Mouse (Mus musculus) MEL-GATA-1-ER (cell line): ENCODE measurements around the gene Cyp17a1.

ENCODE experiments used
- DNase-seq: peaks from one replicate; pipeline ENCODE4 v3.0.0-alpha.2; 2012; ENCODE audit warnings: low read depth; ENCODE audit errors: extremely low read depth

The Cyp17a1 gene

GRCm38 (mm10) chr19:46672766-46673418 is at the start of gene Cyp17a1:
Gene Cyp17a1 (minus strand): TSS chr19:46673172.
- DNase-seq = peak; percentile 77

DNA sequence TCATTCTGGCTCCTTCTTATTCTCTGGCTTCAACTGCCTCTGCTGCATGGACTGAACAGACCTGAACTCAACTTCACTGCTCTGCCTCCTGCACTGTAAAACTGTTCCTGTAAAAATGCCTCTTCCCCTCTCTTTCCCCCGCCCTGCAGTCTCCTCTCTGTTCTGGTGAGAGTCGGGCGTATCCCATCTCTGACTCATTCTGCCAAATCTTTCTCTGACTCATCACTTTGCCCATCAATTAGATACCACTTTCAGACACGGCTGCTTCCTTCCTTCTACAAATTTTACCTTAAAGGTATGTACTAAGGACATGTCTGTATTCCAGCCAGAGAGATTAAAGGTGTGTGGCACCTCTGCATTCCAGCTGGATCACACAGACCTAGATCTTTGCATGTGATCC is 45.2 kb upstream of the Cyp17a1 start:
- DNase-seq = no peak

GRCm38 (mm10) chr19:46715016-46715415 is 42.0 kb upstream of the Cyp17a1 start:
- DNase-seq = no peak

GRCm38 (mm10) chr19:46714234-46714633 is 41.3 kb upstream of the Cyp17a1 start:
- DNase-seq = no peak

GRCm38 (mm10) chr19:46710614-46711013 is 37.6 kb upstream of the Cyp17a1 start:
- no peak for DNase-seq

DNA sequence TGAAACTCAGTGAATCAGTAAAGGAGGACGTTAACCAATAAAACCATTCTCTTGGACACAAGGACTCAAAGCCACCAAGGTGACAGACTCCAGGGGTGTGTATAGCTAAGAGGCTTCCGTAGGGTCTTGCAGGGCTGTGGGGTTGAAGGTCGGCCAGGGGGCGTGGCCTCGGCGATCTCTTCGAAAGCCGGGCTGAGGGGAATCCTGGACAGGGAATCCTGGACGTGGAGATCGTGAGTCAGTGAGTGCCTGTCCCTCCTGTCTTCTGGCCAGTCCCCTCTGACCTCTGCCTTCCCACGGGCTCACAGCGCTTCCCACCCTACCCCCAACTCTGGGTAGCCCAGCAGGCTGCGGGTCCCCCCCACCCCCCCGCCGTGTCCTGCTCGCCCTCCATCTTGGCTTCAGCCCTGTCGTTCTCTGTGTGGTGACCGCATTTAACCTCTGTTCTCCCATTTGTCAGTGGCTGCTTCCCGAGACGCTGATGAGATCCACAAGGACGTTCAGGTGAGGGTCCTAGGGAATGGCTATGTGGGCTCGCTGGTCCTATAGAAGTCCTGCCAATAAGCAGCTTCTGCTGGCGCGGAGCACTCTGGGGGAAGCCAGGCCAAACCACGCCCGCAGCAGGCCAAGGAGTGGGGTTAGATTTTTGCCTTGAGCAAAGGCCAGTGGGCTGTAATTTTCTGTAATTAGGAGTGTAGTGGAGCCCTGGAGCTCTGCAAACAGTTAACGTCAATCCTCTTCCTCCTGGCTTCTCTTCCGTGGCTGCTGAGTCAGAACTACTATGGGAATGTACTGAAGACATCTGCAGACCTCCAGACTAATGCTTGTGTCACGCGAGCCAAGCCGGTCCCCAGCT is 34.6 kb upstream of the Cyp17a1 start, which contains the start of gene As3mt:
TSS of gene As3mt (plus strand) at position 163 of the 856 bp plus-strand sequence.
- DNase-seq = no peak

DNA sequence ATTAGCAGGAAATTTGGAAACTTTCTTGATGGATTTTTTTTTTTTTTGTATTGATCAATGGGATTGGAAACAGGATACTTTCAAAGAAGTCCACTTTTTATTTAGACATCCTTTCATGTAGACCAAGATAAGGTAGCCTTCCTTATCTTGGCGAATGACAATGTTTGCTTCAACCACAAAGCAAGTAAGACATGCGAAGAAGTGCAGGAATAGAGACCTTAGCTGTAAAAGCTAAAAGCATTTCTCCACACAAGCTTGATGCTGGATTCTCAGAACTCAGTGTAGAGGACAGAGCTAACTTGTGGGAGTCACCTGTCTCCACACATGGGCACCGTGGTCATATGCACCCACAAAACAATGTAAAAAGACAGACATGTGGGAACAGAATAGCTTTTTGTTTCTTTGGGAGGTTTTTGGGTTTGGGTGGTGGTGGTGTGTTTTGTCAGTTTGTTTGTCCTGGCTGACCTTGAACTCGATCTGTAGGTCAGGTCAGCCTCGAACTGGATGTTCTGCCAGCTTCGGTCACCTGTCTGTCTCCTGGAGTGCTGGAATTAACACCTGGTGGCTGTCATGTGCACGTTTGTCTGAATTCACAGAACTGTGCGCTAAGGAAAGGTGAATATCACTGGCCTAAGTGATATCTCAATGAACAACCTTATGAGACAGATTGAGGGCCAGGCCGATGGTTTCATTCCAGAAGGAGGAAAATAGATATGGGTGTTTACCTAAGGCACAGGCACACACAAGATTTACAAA is 33.7 kb upstream of the Cyp17a1 start:
- no peak for DNase-seq

DNA sequence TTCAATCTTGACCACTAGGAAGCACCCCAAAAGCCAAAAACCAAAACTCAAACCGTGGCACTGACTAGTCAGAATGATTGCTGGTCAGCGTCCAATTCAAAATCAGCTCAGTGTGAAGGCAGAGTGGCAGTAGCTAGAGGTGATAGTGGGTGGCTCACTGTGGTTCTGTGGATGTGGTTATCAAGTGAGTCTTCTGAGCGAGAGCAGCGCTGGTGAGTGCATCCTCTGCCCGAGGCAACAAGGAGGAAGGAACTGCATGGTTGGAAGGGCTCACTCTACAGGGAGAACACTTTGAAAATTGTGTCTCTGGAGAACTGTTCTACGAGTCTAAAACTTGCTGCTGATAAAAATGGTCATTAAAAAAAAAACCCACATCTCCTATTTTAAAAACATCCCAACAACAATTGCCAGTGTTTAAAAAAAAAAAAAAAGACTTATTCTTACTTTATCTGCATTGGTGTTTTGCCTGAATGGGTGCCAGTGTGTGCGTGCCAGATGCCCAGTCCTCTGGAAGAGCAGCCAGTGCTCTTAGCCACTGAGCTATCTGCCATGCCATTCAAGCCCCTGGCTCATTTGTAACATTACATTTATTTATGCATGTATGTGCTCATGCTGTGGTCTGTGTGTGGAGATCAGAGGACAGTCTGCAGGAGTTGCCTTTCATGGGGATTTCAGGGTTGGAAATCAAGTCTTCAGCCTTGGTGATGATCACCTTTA is 33.0 kb upstream of the Cyp17a1 start:
- DNase-seq = peak; percentile 84

DNA sequence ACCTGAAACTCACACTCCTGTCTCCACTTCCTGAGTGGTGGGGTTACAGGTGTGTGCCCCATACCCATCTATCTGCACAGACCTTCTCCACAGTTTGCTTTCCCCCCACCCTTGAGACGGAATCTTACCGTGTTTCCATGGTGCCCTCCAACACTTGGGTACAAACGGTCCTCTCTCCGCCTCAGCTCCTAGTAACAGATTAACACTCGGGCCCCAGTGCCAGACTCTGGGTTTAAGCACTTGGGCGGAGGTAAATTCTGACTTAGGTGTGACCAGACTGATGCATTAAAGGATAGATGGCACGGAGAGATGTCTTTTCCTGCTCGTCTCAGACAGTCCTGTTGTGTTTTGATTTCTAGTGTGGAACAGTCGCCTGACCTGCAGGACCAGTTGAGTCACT is 28.2 kb upstream of the Cyp17a1 start:
- DNase-seq = no peak

DNA sequence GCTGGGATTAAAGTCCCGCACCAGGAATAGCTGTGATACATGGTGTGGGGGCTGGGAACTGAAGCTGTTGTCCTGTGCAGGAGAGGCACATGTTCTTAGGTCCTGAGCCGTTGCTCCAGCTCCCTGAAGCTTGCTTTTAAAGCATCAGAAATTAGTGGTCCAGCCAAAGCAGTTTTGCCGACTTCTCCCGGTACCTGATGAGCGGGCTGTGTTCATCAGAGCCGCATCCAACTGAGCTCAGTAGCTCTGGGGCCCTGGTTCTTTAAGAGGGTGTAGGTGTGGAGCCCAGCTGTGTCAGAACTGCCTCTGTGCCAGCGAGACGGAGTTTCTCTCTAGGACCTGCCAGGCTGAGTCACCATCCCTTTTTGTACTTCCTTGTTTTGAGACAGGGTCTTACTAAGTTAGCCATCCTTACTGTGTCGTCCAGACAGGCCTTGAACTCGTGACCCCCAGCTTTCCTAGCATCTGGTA is 26.1 kb upstream of the Cyp17a1 start:
- no peak for DNase-seq

DNA sequence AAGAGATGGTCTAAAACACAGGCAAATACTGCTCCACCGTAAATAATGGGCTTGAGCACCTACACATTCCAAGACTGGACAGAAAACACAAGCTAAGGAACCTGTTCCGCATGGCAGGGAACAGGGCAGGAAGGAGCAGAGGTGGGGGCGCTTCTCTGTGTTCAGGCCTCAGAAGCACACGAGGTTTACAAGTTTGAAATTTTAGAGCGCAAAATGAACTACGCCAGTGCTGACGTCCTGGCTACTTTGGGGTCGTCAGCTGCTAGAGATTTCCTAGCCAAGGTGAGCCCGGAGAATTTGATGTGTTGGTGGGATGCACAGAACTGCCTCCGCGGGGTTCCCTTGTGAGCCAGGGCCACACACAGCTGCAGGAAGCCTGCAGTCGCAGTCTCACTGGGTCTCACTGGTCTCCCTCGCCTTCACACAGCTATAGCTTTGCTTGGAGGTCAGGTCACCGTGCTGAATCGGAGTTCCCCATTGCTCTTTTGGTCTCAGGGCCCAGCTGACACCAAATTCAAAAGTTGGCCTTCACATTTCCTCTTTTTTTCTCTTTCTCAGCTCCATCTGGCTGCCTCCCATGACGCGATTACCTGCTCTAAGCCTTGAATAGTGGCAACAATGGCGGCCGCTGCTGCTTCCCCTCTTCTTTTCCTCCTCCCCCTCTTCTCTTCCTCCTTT is 25.0 kb upstream of the Cyp17a1 start:
- no peak for DNase-seq

DNA sequence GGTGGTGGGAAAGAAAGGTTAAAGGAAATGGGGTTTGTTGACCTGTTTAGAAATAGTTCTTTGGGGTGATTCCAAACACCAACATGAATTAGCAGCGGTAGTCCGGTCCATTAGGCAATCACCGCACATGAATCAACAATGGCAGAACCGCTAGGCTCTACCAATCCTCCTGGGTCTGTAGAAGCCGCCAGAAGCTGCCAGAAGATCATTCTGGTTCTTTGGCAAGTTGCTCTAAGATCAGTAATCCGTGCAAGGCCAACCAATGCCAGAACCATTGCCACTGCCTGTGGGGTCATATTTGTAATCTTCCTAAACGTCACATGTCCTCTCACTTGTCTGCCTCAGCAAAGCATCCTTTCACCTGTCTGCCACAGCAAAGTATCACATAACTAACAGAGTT is 24.0 kb upstream of the Cyp17a1 start:
- no peak for DNase-seq

- DNase-seq = no peak
Observed at GRCm38 (mm10) chr19:46696482-46696881, 23.5 kb upstream of the Cyp17a1 start.

- no peak for DNase-seq
Observed at GRCm38 (mm10) chr19:46693146-46693545, 20.2 kb upstream of the Cyp17a1 start.

GRCm38 (mm10) chr19:46691078-46691477 is 18.1 kb upstream of the Cyp17a1 start:
- no peak for DNase-seq

DNA sequence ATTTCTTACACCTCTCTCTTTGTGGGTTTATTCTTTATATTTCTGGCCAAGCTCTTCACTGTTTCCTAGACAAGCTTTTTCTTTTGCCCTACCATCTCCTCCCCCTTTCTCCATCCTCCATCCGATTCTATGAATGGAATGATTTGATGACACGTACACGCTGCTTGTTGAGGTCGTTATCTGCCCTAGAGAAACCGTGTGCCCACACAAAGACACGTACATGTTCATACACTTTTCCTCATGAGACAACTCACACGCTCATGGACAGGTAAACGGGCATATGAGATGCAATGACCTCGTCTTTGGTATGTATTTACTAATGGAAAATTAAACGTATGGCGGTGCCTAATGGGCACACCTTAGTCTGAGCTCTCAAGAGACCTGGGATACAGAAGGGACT is 17.4 kb upstream of the Cyp17a1 start:
- DNase-seq = no peak

DNA sequence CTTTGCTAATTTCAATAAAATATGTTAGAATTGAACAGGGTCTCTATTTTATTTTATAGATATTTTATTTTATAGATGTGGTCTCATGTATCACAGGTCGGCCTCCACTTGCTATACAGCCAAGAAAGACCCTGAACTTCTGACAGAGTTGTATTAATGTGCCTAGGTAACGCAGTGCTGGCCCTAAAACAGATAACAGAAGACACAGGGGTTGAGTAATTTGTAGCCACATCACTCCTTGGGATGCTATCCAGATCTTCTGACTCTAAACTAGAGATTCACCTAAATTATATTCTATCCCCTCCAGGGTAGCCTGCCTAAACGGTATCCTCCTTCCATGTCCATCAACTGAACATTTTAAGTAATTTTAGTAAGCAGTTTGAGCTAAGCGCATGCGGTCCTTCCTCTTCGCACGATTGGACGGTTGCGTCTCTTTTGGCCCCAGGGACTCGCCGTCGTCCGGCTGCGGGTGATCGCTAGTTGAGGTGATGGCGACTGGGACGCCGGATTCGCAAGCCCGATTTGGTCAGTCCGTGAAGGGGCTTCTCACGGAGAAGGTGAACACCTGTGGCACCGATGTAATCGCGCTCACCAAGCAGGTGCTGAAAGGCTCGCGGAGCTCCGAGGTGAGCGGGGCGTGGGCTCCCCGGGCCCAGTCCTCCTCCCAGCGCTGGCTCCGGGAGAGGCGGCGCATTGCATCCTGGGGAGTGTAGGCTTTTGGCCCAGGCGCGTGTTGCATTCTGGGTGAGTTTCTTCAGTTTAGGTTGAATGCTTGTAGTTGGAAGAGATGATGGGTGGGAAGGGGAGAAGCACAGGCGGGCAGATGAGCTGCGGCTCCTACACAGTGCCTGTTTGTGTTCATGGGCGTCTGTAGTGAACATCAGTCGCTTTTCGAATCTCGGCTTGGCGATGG is 16.7 kb upstream of the Cyp17a1 start, which contains the start of gene Borcs7:
TSS of gene Borcs7 (plus strand) at position 447 of the 913 bp plus-strand sequence.
- peak; percentile 89 for DNase-seq

DNA sequence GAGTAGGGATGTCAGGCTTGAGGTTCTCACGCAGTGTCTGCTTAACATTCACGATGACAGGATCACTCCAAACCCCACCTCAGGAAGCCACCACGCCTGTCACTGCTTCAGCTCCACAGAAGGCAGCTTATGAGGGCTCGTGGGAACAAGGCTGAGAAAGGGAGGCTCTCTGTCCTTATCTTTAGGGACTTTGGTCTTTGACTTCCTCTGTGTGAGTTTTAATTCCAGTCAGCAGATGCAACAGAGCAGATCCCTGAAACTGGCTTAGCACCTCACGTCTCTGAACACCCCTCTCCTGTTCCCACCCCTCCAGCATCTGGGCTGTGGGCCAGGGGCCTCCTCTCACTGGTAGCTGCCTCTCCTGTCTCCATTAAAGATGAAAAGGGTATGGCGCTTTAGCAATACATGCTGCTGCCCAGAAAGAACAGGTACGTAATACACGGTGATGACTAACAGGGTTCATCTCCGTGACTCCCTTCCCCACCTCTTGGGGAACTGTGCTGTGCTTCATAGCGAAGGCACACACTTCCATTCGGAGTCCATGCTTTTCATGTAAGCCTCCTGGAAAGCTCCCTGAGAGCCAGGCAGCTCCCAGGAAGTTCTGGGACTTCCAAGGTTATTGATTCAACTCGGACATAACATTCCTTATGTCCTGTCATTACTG is 6.9 kb upstream of the Cyp17a1 start:
- no peak for DNase-seq

DNA sequence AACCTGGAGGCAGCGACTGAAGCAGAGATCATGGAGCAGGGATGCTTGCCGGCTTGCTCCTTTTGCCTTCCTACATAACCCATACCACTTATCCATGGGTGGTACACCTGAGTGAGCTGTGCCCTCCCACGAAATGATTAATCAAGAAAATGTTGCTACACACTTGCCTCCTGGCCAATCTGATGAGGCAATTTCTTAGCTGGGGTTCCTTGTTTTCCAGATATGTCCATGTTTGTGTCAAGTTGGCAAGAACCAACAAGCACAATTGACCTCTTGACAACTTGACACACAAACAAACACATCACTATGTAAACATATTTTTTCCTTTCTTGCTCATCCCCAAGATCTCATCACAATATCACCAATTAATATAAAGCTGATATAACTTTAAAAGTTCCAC is 2.7 kb upstream of the Cyp17a1 start:
- DNase-seq = no peak
